Mouse (Mus musculus) midbrain, embryonic 11.5 days (tissue): ENCODE data around the gene Lrrc20. TPM values are rescaled to one million over a fixed set of nuclear protein-coding genes. Genes with fewer than 3 reads are reported as not detected.
A peak's percentile ranks its signal among the peaks of the same experiment; 100 is the strongest.

ENCODE experiments used
- ATAC-seq: fragments of 200-750 bp; cut with Nextera tagmentation; 2 replicates; pipeline ENCODE4 v1.8.0; 2017; ENCODE audit warnings: moderate TSS enrichment, moderate library complexity; ENCODE audit not compliant: low FRiP score
- DNase-seq: peaks from one replicate; pipeline ENCODE4 v3.0.0; 2015; ENCODE audit warnings: low spot score; ENCODE audit errors: missing footprints
- H3K27ac ChIP-seq: fragments of 300-500 bp; sonication (generic); 2 replicates; pipeline ENCODE4 v1.5.1; 2014; ENCODE audit warnings: low read depth, low read length
- H3K27me3 ChIP-seq: fragments of 300-500 bp; sonication (generic); 2 replicates; pipeline ENCODE4 v1.6.1; 2014; ENCODE audit warnings: mild to moderate bottlenecking, low read length, moderate library complexity, mixed read lengths; ENCODE audit not compliant: control insufficient read depth, insufficient read depth
- H3K36me3 ChIP-seq: fragments of 300-500 bp; sonication (generic); 2 replicates; pipeline ENCODE4 v1.6.1; 2014; ENCODE audit warnings: mild to moderate bottlenecking, low read length, moderate library complexity, mixed read lengths; ENCODE audit not compliant: control insufficient read depth, insufficient read depth
- H3K4me1 ChIP-seq: fragments of 300-500 bp; sonication (generic); 2 replicates; pipeline ENCODE4 v1.6.1; 2014; ENCODE audit warnings: low read length; ENCODE audit not compliant: control insufficient read depth, insufficient read depth
- H3K4me2 ChIP-seq: fragments of 300-500 bp; sonication (generic); 2 replicates; pipeline ENCODE4 v1.6.1; 2014; ENCODE audit warnings: mild to moderate bottlenecking, moderate library complexity
- H3K4me3 ChIP-seq: fragments of 300-500 bp; sonication (generic); 2 replicates; pipeline ENCODE4 v1.5.1; 2014; ENCODE audit warnings: low read depth, low read length
- H3K9ac ChIP-seq: fragments of 300-500 bp; sonication (generic); 2 replicates; pipeline ENCODE4 v1.6.1; 2014; ENCODE audit warnings: low read length
- H3K9me3 ChIP-seq: fragments of 300-500 bp; sonication (generic); 2 replicates; pipeline ENCODE4 v1.6.1; 2016; ENCODE audit warnings: low read length; ENCODE audit not compliant: control insufficient read depth
- WGBS: fragments of 180-500 bp; shearing (Covaris S2); extraction: QIAGEN DNeasy Blood & Tissue Kit; methylation state at CpG from one replicate; pipeline ENCODE4 v1.1.7; 2014; 5-methylcytosine and 5-hydroxymethylcytosine counted together
- polyA plus RNA-seq: library from polyadenylated mRNA; unstranded; fragments of >200 nt; fragmentation: Nextera tagmentation; extraction: Ambion mirVana; gene quantifications from 2 replicates; pipeline ENCODE4 v1.2.1, GENCODE M21; 2014

Lrrc20 gene
- polyA plus RNA-seq, 1 experiment from 2014 or later, result 9.8 TPM

DNA sequence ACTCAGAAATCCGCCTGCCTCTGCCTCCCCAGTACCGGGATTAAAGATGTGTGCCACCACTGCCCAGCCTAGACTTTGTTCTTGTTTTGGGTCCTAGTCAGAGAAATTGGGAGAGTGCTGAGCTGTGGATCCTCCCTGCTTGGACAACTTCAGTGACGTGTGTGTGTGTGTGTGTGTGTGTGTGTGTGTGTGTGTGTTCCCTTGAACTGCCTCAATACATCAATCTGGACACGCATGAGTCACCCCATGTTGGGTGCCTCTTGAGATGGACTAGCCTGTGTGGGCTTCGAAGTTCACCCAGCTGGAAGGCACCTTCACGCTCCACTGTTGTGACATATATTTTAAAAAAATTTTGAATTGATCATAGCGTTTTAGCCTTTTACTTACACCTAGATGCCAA, 7.2 kb downstream of the Lrrc20 start:
- H3K36me3 ChIP-seq, result no peaks in the 10 kb centered on the region
- H3K9ac ChIP-seq, result no peak overlapping the region
- H3K4me2 ChIP-seq, result no peak overlapping the region
- ATAC-seq, result no peak
- H3K9me3 ChIP-seq, result no peaks in the 10 kb centered on the region
- WGBS, result 91% methylated on average over 7 of the region's 7 CpGs
- no peak for DNase-seq
- H3K27me3 ChIP-seq, result no peaks in the 10 kb centered on the region
- H3K4me1 ChIP-seq, result no peaks in the 10 kb centered on the region; the same call in 1 of the 2 replicates
- no peak overlapping the region for H3K4me3 ChIP-seq
- H3K27ac ChIP-seq, result no peak overlapping the region

- Histone ChIP-seq H3K27ac (no peak overlapping the region), H3K4me3 (no peak overlapping the region), H3K9ac (no peak overlapping the region), H3K9me3 (no peaks in the 10 kb centered on the region), H3K27me3 (no peaks in the 10 kb centered on the region), H3K36me3 (no peaks in the 10 kb centered on the region), H3K4me2 (no peak overlapping the region), H3K4me1 (no peaks in the 10 kb centered on the region; the same call in 1 of the 2 replicates)
- 81% methylated on average over 11 of the region's 11 CpGs for WGBS
- DNase-seq, result no peak
- ATAC-seq, result no peak
These were observed 9.2 kb downstream of the Lrrc20 start for GRCm38 (mm10) chr10:61484801-61485200.

GRCm38 (mm10) chr10:61486551-61487339, 11.1 kb downstream of the Lrrc20 start:
- H3K4me3 ChIP-seq, result no peak overlapping the region
- no peak for DNase-seq
- no peak overlapping the region for H3K9ac ChIP-seq
- no peaks in the 10 kb centered on the region for H3K27me3 ChIP-seq
- H3K4me1 ChIP-seq, result no peaks in the 10 kb centered on the region; the same call in 1 of the 2 replicates
- H3K36me3 ChIP-seq, result no peaks in the 10 kb centered on the region
- no peak for ATAC-seq
- no peak overlapping the region for H3K4me2 ChIP-seq
- H3K27ac ChIP-seq, result no peak overlapping the region
- H3K9me3 ChIP-seq, result no peaks in the 10 kb centered on the region
- 89% methylated on average over 8 of the region's 8 CpGs for WGBS

DNA sequence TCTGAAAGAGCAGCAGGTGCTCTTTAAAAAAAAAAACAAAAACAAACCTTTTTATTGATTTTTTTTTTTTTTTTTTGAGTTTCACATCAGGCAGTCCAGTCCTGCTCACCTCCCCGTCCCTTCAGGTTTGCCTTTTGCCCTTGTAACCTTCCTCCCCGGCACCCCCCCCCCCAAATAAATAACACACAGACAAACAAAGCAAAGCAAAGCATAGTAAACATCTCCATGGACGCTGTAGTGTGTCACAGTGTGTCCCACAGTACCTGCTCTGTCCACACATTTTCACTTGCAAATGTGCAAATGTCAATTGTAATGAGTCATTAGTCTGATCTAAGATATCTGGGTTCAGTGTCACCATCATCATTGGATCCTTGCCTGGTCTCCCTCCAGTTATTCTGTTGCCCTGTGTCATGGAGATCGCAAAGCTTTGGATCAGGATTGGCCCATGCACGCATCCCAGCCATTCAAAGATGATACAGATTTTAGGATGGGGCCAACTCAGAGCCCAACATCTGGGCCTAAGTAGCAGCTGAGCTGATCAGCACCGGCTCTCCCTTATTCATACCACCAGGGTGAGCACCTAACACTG, 13.0 kb downstream of the Lrrc20 start:
- no peaks in the 10 kb centered on the region; the same call in 1 of the 2 replicates for H3K4me1 ChIP-seq
- no peak for DNase-seq
- ATAC-seq, result no peak
- no peaks in the 10 kb centered on the region for H3K36me3 ChIP-seq
- H3K27ac ChIP-seq, result no peak overlapping the region
- no peak overlapping the region for H3K4me2 ChIP-seq
- 86% methylated on average over 6 of the region's 6 CpGs for WGBS
- no peaks in the 10 kb centered on the region for H3K9me3 ChIP-seq
- no peak overlapping the region for H3K9ac ChIP-seq
- H3K4me3 ChIP-seq, result no peak overlapping the region
- H3K27me3 ChIP-seq, result no peaks in the 10 kb centered on the region

DNA sequence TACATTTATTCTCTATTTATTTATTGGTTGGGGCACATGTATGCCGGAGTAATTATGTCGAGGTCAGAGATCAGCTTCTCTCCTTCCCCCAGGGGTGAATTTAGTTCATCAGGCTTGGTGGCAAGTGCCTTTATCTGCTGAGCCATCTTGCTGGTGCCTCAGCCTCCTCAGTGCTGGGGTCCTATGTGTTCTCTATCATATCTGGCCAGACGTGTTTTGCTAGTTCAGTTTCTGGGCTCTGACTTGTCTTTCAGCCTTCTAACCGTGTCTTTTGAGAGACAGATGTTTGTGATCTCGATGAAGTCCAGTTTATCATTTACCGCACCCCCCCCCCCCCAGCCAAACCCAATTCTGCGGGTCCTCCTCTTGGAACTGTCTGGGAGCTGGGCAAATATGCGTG, 16.0 kb downstream of the Lrrc20 start:
- H3K4me1 ChIP-seq, result peaks cover 11% of the 10 kb centered on the region
- H3K36me3 ChIP-seq, result no peaks in the 10 kb centered on the region
- H3K27me3 ChIP-seq, result no peaks in the 10 kb centered on the region
- no peak overlapping the region for H3K27ac ChIP-seq
- DNase-seq, result no peak
- no peak overlapping the region for H3K4me2 ChIP-seq
- H3K4me3 ChIP-seq, result no peak overlapping the region
- 50% methylated on average over 8 of the region's 8 CpGs for WGBS
- H3K9me3 ChIP-seq, result no peaks in the 10 kb centered on the region
- no peak overlapping the region for H3K9ac ChIP-seq
- no peak for ATAC-seq

DNA sequence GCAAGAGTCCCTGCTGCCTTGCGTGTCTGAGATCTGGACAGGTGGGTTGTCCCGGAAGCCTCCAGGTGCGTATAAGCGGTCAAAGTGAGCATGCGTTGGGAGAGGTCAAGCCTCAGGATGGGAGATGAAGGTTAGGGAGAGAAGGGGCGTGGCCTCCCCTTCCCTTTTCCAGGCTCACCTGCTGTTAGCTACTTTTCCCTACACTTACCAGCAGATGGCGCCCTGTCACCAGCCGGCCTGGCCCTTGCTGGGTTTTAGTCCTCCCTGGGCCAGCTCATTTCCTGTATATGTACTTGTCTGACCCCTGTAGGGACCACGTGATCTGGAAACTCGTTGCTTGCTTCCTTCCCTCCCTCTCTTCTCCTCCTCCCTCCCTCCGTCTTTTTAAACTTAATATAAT, 16.4 kb downstream of the Lrrc20 start:
- H3K9me3 ChIP-seq, result no peaks in the 10 kb centered on the region
- H3K4me3 ChIP-seq, result no peak overlapping the region
- DNase-seq (peak; percentile 95), ATAC-seq (peak; percentile 62; the same call in 1 of the 2 replicates)
- H3K27me3 ChIP-seq, result no peaks in the 10 kb centered on the region
- H3K27ac ChIP-seq, result no peak overlapping the region
- H3K9ac ChIP-seq, result no peak overlapping the region
- WGBS, result 10% methylated on average over 11 of the region's 11 CpGs
- no peak overlapping the region for H3K4me2 ChIP-seq
- H3K36me3 ChIP-seq, result no peaks in the 10 kb centered on the region
- peaks cover 11% of the 10 kb centered on the region for H3K4me1 ChIP-seq

DNA sequence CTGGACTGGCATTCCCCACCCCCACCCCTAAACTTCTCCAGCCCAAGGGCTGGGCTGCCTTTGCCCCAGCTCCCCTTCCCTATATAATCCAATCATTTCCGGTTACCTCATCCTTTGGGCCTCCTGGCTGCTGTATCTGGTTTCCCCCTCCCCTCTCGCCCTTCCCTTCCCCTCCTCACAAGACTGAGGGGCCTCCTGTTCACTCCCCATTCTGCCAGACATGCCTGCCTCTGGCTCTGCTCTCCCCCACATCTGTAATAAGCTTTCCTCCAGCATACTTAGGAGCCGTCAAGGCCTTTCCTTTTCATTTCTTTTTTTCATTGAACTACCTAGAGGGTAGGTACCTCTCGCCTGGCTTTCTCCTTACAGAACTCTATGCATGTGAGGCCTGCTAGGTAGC, 19.9 kb downstream of the Lrrc20 start:
- Histone ChIP-seq H3K4me2 (no peak overlapping the region), H3K36me3 (no peaks in the 10 kb centered on the region), H3K4me3 (no peak overlapping the region), H3K9ac (no peak overlapping the region), H3K27ac (no peak overlapping the region), H3K4me1 (peaks cover 11% of the 10 kb centered on the region), H3K27me3 (no peaks in the 10 kb centered on the region), H3K9me3 (no peaks in the 10 kb centered on the region)
- ATAC-seq (no peak), DNase-seq (no peak)
- 49% methylated on average over 4 of the region's 4 CpGs for WGBS

DNA sequence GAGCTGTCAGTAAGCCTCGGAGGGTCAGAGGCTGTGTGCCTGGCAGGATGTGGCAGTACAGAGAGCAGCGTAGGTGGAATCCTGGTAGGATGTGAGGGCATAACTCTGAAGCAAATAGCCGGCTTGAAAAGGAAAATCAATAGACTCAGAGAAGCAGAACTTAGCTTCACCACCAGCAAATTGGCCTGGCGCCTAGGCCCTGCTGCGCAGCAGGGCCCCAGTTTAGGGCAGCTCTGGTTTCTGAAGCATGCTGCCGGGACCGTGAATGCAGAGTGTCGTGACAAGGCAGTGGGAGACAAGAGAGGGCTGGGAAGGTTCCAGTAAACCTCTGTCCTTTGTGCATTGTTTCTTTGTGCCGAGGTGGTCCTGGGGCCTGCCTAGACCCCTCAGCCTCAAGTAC, 20.6 kb downstream of the Lrrc20 start:
- no peak overlapping the region for H3K4me2 ChIP-seq
- H3K36me3 ChIP-seq, result no peaks in the 10 kb centered on the region
- WGBS, result 56% methylated on average over 9 of the region's 9 CpGs
- H3K9me3 ChIP-seq, result no peaks in the 10 kb centered on the region
- H3K27ac ChIP-seq, result no peak overlapping the region
- DNase-seq, result no peak
- peaks cover 11% of the 10 kb centered on the region for H3K4me1 ChIP-seq
- H3K27me3 ChIP-seq, result no peaks in the 10 kb centered on the region
- H3K9ac ChIP-seq, result no peak overlapping the region
- H3K4me3 ChIP-seq, result no peak overlapping the region
- ATAC-seq, result no peak
